Mouse (Mus musculus): ENCODE data around the gene Supt6.

Gene Supt6

GRCm38 (mm10) chr11:78245627-78246317, at the start of gene Supt6, which contains the start of gene Sdf2:
Supt6 (minus strand) TSS chr11:78245987.
Sdf2 (plus strand) TSS chr11:78245746.
- peak; percentile 88 to 89 for DNase-seq

GRCm38 (mm10) chr11:78294585-78294984, 48.8 kb upstream of the Supt6 start:
- DNase-seq: no peak

DNA sequence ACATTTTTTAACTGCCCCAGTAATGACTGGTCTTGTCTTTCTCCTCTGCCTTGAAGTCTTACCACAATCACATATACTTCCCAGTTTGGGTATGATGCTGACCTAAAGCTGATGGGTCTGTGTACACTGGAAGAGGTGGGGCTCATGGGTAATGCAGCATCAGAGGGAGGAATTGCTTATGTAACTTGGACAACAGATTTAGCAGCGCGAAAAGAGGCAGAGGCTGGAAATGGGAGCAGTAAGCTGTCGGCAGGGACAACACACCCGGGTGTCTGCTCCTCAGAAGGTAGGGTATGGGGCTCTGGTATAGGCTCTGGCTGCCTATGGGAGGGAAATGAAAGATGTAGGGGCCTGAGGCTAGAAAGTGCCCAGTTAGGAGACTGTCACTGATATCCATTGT, 44.9 kb upstream of the Supt6 start, which contains the start of gene BC030499:
Gene BC030499 (plus strand): TSS at position 188 of the 400 bp plus-strand sequence.
- no peak for DNase-seq

DNA sequence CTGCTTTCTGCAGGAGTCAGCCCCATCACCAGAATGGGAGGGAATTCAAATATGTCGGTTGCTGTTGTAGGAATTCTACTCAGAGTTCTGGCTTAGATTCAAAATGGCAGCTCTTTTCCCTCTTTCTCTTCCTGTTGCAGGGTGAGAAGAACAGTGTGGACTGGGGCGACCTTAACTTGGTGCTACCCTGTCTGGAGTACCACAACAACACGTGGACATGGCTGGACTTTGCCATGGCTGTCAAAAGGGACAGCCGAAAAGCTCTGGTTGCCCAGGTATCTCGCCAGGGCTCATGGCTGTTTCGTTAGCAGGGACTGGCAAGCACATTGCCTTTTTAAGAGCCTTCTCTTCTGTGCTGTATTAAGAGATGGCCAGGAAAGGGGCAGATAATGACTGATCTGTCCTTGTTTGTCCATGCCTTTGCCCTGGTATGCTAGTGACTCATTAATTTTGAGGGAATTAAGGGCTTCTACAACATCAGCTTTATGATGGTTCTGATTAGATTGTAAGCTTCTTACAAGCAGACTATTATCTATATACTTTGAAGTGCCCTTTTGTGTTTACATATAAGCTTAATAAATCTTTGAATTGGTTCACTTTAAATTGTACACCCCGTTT, 43.5 kb upstream of the Supt6 start:
- no peak for DNase-seq

GRCm38 (mm10) chr11:78279586-78279985, 33.8 kb upstream of the Supt6 start:
- no peak for DNase-seq

DNA sequence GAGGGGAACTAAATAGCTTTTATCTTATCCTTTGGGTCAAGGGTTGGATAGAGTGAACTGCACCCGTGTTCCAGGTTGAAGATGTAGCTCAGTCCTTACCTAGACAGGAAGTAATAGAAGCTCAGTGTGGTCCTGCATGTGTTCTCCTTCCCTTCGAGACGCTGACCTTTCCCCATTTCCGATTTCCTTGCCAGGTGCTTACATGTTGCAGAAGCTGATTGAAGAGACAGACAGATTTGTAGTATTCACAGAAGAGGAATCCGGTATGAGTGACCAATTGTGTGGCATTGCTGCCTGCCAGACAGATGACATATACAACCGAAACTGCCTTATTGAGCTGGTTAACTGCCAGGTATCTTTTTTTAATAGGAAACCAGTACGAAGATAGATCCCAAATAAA, 33.1 kb upstream of the Supt6 start:
- no peak for DNase-seq

DNA sequence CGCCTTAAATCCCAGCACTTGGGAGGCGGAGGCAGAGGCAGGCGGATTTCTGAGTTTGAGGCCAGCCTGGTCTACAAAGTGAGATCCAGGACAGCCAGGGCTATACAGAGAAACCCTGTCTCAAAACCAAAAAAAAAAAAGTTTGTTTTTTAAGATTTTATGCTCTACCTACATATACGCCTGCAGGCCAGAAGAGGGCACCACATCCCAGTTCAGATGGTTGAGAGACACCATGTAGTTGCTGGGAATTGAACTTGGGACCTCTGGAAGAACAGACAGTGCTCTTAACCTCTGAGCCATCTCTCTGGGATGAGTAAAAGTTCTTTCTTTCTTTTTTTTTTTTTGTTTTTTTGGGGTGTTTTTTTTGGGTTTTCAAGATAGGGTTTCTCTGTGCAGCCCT, 30.4 kb upstream of the Supt6 start:
- DNase-seq: peak; percentile 28 to 45

GRCm38 (mm10) chr11:78275596-78275995, 29.8 kb upstream of the Supt6 start:
- no peak for DNase-seq

DNA sequence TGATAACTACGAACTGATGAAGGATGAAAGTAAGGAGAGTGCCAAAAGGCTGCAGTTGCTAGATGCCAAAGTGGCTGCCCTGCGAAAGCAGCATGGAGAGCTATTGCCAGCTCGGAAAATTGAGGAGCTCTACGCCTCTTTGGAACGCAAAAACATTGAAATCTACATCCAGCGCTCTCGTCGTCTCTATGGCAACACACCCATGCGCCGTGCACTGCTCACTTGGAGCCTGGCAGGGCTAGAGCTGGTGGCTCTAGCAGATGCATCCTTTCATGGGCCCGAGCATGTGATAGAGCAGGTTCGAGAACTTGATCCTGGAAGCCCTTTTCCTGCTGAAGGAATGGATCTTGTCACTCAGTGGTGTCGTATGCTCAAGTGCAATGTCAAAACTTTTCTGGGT, 26.2 kb upstream of the Supt6 start:
- DNase-seq: no peak

DNA sequence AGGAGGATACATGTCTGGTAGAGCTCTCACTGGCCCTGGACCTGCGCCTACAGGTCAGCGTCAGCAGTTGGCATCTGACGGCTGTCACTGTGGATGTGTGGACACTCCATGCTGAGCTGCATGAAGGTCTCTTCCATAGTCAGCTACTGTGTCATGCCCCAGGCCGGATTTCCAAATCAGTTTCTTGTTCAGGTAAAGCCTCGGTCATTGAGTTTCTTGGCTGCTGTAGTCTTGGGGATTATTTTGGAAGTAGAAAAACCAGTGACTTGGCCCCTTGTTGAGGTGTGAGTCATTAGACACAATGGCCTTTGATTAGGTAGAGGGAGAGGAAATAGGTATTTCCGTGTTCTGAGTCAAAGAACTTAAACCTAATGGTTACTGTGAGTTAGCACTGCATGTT, 19.8 kb upstream of the Supt6 start:
- no peak for DNase-seq

DNA sequence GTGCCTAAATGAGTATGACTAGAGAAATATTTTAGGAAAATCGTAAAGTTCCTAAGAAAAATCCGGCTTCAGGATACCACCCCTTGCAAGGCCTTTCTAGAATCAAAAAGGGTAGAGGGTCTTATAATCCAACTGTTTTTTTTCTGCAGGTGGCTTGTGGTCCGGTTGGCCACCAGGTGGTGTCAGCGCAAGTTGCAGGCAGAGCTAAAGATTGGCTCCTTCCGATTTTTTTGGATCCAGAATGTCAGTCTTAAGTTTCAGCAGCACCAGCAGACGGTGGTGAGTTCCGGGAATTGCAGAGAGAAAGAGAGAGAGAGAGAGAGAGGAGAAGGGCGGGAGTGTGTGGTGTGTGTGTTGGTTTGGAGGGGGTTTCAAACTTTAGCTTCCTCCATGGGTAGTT, 16.8 kb upstream of the Supt6 start:
- peak; percentile 64 to 71 for DNase-seq

- peak; percentile 93 to 95 for DNase-seq
Observed at GRCm38 (mm10) chr11:78261380-78262352, 15.9 kb upstream of the Supt6 start, which contains the start of gene 2610507B11Rik. 2610507B11Rik (plus strand) TSS chr11:78261752.

GRCm38 (mm10) chr11:78260489-78261258, 14.9 kb upstream of the Supt6 start:
- DNase-seq: no peak

- no peak for DNase-seq
Observed at GRCm38 (mm10) chr11:78256618-78257017, 10.8 kb upstream of the Supt6 start.

DNA sequence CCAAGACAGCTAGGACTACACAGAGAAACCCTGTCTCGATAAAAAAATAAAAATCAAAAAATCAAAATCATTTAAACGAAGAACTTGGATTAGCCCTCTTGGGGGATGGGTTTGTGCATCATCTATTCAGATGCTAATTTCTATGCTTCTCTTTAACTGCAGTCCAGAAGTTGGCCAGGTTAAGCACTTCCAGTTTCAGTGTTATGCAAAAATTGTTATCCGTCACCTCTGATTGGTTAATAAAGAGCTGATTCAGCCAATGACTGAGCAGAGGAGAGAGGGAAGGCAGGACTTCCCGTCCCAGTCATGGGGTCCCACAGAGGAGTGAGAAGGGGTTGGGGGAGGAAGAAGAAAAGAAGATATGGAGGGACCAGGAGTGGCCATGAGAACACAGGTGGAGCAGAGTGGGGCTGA, 1.9 kb upstream of the Supt6 start:
- peak; percentile 27 to 33 for DNase-seq

DNA sequence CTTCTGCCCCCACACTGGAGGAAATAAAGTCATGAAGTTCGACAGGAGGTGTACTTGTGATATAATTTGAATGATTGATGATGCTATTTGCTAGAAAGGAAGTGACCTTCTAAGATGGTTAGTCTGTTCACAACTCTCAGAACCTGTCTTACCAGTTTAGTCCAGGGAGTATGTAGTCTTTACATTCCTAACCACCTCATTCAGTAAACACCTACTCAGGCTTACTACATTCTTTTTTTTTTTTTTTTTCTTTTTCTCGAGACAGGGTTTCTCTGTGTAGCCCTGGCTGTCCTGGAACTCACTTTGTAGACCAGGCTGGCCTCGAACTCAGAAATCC, 1.2 kb upstream of the Supt6 start:
- no peak for DNase-seq

DNA sequence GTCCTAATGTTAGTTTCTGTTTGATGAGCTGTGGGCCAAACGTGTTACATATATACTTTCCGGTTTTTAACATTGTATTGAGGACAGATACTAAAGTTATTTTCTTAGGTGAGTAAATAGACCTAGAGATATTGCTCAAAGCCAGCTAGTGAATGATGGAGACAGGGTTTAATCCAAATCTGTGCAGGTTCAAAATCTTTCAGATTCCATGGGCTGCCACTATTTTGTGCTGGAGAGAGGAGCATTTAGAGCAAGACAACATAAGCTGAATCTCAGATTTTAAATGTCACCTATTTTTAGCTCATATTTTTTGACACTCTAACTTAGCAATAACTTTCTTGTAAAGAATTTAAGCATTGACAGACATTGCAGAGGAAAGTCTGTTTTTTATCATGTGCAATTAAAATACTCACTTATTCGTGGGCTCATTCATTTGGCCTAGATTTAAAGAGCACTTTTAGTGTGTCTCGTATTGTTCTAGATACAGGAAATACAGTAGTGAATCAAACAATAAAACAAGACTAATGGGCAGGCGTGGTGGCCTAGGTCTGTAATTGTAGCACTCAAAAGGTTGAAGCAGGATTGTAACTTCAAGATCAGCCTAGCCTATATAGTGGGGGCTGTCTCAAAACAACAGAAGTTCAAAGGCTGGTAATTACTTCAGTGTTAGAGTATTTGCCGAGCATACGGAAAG, 678 bp upstream of the Supt6 start:
- DNase-seq: no peak

DNA sequence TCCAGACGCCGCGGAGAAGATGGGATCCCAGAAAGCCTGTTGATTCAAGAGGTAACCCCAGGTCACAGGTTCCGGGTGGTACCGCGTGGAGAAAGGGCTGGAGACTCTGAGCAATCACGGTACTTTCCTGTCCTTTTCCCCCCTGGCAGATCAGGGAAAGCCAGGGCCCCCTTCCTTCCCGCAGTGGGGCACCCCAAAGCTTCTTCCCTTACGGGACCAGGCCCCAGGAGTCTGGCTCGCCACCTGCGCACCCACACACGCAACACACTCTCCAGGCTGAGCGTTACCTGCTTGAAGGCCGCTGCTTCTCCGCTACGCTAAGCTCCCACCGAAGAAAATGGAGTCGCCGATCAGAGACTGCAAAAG, 543 bp downstream of the Supt6 start:
- no peak for DNase-seq

- DNase-seq: no peak
Observed at GRCm38 (mm10) chr11:78240193-78240857, 5.5 kb downstream of the Supt6 start.

GRCm38 (mm10) chr11:78231518-78231917, 14.3 kb downstream of the Supt6 start:
- no peak for DNase-seq

- no peak for DNase-seq
Observed at GRCm38 (mm10) chr11:78223586-78223985, 22.2 kb downstream of the Supt6 start.

Measured in B cell, adult 2 months (primary cell).